Mouse (Mus musculus) left cerebral cortex, adult 9 months (tissue): ENCODE measurements at regions not wholly inside any gene's neighbourhood (a gene's known extent, or its start where the extent isn't known, plus 50 kb on each side); places are given as distances from the start of the nearest gene placed in this dataset.
"Not testable (repeated sequence)": the region's sequence is repeated elsewhere in the genome, so short reads cannot be mapped to it uniquely, and the experiment has no call there.

Experiments
- DNase-seq, 2 experiments: peaks; one replicate each; pipeline ENCODE4 v3.0.0; 2022; ENCODE audit warnings: low spot score in 2 of 2

DNA sequence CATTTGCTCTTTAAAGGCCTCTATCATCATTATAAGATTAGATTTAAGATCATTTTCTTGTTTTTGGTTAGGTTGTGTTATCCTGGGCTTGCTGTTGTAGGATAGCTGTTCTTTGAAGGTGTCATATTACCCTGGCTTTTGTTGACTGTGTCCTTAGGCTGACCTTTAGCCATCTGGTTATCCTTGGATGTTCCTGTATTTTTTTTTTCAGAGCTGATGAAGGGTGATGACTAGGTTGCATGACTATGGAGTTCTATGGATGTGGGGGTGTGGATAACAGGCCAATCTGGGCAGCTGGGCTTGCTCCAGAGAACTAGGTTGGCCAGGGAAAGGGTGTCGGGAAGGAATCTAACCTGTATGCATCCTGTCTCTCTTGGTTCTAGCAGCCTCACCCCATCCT, 74.2 kb downstream of the Dmrta1 start:
- DNase-seq = no peak

GRCm38 (mm10) chr4:89776269-89776668, 97.0 kb downstream of the Dmrta1 start:
- DNase-seq = peak in 1 of 2 experiments; percentile 3

- DNase-seq = no peak
Measured at GRCm38 (mm10) chr4:89781487-89781886, 102.3 kb downstream of the Dmrta1 start.

GRCm38 (mm10) chr4:89816823-89817222, 137.6 kb downstream of the Dmrta1 start:
- DNase-seq = peak in 1 of 2 experiments; percentile 5

GRCm38 (mm10) chr4:89834552-89835206, 155.4 kb downstream of the Dmrta1 start:
- peak in 1 of 2 experiments; percentile 3 for DNase-seq

- peak in 1 of 2 experiments; percentile 27 for DNase-seq
Measured at GRCm38 (mm10) chr4:89875375-89876055, 196.3 kb downstream of the Dmrta1 start.

DNA sequence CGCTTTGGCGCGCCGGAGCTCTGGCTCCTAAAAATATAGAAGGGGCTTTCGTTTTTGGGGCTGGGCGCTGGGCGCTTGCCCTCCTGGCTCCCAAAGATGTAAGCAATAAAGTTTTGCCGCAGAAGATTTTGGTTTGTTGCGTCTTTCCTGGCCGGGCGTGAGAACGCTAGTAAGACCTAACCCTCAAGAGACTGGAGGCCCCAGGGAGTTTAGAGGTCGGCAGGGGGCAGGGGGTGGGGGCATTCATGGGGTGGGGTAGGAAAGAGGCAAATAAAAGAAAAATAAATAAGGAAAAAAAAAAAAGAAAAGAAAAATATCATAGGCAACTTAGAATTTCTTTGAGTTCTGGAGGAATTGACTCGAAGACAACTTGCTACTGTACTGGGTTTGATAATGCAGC, 196.9 kb downstream of the Dmrta1 start:
- not testable (repeated sequence) for DNase-seq

DNA sequence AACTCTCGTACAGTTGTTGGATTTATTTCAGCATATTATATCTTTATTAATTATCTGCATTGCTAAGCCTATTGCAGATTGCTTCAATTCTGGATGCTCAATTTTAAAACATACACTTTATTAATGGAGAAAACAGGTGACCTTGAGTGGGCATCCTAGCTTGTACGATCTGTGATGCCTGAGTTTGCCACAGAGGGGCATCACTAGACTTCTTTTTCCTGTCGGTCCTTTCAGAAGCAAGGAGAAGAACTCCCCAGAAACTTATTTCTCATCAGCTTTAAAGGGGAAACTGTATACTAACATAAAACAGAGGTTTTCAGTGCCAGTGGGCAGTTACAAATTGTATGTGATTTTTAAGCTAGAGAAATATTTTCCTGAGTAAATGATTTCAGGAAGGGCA, 201.8 kb downstream of the Dmrta1 start:
- peak in 1 of 2 experiments; percentile 14 for DNase-seq

GRCm38 (mm10) chr4:89909622-89910021, 230.4 kb downstream of the Dmrta1 start:
- DNase-seq = no peak

DNA sequence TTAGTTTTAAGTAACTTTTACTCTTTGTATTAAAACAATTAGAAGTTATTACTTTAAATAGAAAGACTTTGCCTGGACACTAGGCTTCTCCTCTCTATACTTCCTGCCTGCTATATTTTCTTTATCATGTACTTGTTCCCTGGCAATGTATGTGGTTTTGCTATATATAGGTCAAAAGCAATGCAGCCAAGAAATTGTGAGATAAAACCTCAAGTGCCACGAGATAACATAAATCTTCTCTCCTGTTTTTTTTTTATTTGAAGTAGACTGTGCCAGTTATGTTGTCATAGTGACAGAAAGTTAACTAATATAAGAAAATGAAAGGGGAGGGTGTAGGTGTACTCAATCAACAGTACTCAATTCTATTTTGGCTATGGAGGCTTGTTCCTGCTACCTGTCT, 258.4 kb downstream of the Dmrta1 start:
- DNase-seq = no peak

GRCm38 (mm10) chr4:89941308-89941707, 262.1 kb downstream of the Dmrta1 start:
- DNase-seq = no peak

DNA sequence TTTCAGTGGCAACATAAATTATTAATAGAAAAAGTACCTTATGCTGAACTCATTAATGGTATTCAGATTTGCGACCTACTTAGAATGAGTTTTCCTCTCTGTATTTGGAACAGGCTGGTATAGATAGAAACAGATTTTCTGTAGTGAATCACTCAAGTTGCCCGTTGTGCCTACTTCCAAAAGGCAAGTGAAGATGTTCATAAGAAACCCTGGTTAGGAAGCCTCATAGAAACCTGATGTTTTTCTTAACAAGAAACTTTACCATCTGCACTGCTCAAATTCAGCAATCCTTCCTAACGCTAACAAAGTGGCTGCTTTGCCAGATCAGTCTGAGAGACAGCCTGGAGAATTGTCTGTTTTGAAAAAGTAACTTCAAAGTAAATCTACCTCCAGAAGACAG, 242.5 kb upstream of the Zfp352 start:
- no peak for DNase-seq

- DNase-seq = no peak
Measured at GRCm38 (mm10) chr4:90003413-90003812, 215.2 kb upstream of the Zfp352 start.

GRCm38 (mm10) chr4:90003898-90004297, 214.7 kb upstream of the Zfp352 start:
- DNase-seq = no peak

- DNase-seq = no peak
Measured at GRCm38 (mm10) chr4:90012723-90013122, 205.9 kb upstream of the Zfp352 start.

GRCm38 (mm10) chr4:90014203-90014602, 204.4 kb upstream of the Zfp352 start:
- peak in 1 of 2 experiments; percentile 5 for DNase-seq
